Mouse (Mus musculus): ENCODE data around the gene Thbs3.

Gene Thbs3

DNA sequence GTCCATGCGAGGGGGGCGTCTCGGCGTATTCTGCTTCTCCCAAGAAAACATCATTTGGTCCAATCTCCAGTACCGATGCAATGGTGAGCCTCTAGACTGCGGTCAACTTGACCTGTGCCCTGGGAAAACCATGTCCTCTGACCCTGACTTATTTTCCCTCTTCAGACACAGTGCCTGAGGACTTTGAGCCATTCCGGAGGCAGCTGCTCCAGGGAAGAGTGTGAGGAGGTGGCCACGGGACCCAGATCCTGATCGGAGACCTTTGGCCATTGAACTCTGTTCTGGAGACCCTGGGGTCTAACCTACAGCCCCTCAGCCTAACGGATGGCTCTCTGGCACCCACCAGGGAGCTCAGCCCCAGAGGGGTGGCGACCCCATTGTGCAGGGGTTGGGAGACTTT lies 11.4 kb downstream of the Thbs3 start:
- no peak for ATAC-seq (ENCODE audit: insufficient number of reproducible peaks, low FRiP score, low TSS enrichment)

DNA sequence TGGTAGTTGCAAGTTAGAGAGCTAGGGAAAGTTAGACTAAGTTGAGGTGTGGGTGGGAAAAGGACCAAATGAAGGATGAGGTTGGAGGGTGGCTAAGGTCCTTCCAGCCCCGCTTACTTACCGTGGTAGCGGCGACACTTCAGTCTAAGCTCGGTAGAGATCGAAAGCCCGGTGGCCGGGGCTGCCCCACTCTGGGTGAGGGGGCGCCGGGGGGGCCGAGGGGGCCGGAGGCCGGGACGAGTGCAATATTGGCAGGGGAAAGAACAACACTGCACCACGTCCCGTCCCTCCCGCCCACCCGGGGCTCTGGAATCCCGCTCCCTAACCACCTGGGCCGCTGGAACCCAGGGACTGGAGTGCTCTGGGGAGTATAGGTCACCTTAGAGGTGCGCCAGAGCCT lies 11.9 kb downstream of the Thbs3 start, which contains the start of gene Mtx1:
Gene Mtx1, minus strand, starts transcription at position 189 of the 400 bp plus-strand sequence.
- ATAC-seq (ENCODE audit: insufficient number of reproducible peaks, low FRiP score, low TSS enrichment), result no peak

DNA sequence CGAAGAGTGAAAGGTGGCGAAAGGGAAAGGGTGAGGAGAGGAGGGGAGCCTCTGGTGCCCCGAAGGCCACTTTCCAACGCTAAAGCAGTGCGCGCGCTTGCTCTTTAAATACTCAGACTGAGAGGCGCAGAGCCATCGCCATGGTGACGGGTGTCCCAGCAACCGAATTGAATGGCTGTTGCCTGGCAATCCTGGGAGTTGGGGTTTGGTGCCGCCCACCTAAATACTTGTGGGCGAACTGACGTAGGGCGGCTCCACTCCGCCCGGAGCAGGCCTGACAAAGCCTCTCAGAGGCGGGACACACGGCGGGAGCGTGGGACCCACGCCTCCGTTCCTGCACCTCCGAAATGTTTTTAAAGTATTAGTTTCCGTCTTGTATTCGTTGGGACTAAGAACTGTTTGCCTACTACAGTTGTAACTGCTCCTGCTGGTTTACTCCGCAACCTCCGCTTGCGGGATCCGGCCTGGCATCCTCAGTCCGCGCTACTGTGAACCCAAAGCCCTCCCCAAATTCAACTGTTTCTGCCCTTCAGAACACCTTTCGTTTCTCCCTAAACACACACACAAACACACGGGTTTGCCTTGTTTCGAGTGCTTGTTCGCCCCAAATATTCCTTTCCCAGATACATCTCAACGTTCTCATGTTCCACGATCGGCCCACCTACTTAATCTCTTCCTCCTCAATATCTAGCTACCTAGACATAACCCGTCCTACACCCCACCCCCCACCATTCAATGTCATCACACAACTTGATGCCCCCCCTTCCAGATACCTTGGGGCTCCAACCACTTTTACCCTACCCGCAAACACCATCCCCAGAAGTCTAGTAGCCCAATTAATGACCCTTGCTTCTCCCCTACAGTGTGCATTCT lies 12.6 kb downstream of the Thbs3 start:
- ATAC-seq (ENCODE audit: insufficient number of reproducible peaks, low FRiP score, low TSS enrichment), result no peak

DNA sequence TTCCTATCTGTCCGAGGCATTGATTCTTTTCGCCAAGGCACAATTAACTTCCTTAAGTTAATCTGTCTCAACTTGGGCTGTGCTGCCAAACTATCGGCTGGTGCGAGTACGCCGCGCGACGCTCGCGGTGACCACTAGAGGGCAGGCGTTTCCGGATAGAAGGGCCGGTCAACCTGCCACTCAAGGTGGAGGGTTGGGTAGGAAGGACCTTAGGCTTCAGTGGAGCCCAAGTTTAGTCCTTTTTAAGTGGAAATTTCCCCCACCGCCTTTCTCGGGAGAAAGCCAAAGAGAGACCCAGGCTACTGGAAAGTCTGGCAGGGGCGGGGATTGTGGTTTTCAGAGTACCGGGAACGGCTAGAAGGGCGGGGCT lies 13.2 kb downstream of the Thbs3 start:
- peak; percentile 69 for ATAC-seq (ENCODE audit: insufficient number of reproducible peaks, low FRiP score, low TSS enrichment)

DNA sequence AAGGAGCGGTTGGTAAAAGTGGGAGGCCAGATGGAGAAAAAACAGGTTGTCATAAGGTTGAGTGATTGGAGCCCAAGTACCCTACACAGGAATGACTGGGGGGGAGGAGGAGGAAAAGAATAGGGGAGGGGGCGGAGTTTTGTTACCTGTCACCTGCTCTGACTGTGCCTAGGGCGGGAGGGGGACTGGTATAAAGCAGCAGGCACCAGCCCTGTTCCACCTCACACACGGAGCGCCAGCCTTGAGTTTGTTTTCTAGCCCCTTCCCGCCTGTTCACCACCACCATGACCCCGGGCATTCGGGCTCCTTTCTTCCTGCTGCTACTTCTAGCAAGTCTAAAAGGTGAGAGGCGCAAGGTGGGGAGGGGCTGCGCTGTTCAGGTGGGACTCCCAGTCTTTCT lies 13.9 kb downstream of the Thbs3 start, which contains the start of gene Muc1:
Gene Muc1, plus strand, starts transcription at position 222 of the 400 bp plus-strand sequence.
- no peak for ATAC-seq (ENCODE audit: insufficient number of reproducible peaks, low FRiP score, low TSS enrichment)

DNA sequence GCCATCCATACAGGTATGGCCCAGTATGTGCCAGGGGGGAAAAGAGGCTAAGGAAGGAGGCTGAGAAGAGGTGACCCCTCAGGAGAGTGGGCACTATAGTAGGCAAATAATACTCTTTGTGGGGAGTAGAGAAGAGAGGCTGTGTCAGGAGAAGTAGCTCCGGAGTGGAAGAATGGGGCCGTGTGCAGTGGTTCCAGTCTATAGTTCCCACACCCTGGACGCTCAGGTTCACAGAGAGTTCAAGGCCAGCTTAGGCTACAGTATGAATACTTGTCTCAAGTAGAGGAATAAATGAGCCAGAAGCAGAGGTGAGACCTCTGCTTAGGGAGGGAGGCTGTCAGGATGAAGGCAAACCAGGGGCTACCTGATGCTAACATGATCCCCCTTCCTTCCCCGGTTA lies 14.3 kb downstream of the Thbs3 start:
- no peak for ATAC-seq (ENCODE audit: insufficient number of reproducible peaks, low FRiP score, low TSS enrichment)

DNA sequence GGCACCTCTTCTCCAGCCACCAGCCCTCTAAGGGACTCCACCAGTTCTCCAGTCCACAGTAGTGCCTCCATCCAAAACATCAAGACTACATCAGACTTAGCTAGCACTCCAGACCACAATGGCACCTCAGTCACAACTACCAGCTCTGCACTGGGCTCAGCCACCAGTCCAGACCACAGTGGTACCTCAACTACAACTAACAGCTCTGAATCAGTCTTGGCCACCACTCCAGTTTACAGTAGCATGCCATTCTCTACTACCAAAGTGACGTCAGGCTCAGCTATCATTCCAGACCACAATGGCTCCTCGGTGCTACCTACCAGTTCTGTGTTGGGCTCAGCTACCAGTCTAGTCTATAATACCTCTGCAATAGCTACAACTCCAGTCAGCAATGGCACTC lies 15.6 kb downstream of the Thbs3 start:
- no peak for ATAC-seq (ENCODE audit: insufficient number of reproducible peaks, low FRiP score, low TSS enrichment)

DNA sequence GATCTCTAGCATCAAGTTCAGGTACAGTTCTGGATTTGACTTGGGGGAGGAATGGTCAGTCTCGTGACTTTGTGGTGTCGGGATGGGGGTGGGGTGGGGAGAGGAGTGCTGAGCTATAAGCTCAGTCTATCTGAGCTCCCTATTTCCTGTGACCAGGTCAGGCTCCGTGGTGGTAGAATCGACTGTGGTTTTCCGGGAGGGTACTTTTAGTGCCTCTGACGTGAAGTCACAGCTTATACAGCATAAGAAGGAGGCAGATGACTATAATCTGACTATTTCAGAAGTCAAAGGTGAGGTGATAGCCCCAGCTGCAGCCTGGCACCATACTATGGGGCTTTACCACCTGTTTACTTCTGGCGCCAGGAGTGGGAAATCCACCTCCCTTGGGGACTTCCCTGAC lies 16.4 kb downstream of the Thbs3 start:
- ATAC-seq (ENCODE audit: insufficient number of reproducible peaks, low FRiP score, low TSS enrichment), result no peak

DNA sequence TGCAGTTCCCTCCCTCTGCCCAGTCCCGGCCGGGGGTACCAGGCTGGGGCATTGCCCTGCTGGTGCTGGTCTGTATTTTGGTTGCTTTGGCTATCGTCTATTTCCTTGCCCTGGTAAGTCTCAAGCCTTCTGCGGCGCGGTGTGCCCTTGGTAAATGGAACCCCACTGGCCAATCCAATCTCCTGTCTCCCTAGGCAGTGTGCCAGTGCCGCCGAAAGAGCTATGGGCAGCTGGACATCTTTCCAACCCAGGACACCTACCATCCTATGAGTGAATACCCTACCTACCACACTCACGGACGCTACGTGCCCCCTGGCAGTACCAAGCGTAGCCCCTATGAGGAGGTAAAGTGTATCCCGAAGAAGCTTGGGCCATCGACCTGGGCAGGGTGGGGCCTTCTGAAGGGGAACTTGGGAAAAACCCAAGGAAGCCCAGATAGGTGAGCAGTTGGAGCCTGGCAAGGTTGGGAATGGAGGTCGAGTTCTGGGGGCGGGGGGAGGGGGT lies 16.8 kb downstream of the Thbs3 start:
- ATAC-seq (ENCODE audit: insufficient number of reproducible peaks, low FRiP score, low TSS enrichment), result no peak

DNA sequence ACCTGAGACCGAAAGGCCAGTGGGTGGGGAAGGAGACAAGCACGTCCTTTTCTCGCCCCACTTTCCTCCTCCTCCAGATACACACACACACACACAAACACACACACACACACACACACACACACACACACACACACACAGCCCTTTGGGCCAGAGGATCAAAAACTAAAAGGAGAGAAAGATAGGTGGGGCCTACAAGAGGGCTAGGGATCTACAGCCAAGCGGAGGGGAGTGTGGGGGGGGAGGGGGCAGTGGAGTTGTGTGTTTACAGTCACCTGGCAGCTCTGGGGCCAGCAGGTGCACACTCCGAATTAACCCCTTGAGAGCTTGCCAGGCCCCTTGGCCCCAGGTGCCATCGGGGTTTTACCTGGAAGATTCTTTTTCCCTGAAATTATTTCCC lies 17.6 kb downstream of the Thbs3 start:
- no peak for ATAC-seq (ENCODE audit: insufficient number of reproducible peaks, low FRiP score, low TSS enrichment)

DNA sequence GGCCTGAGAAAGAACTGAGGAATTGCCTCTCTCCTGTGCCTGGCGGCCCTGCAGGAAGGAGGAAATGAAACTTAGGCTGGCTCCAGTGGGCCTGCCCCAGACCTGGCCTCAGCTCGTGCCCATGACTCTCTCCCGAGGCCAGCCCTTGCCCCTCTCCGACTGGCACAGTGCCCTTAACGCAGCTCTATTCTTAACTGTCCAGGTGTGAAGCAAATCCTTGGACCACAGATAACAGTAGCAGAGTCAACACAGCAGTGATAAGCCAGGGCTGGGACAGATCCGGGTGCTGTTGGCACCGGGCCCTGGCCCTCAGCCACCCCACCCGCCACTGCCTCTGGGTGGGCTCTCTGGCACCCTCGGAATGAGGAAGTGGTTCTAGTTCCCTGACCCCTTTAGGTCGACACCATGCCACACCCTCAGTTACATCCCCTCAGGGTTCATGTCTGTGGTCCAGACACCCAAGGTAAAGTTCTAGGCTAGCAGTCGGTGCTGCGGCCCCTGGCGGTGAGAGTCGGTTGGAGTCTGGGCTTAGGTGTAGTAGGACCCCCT lies 18.7 kb downstream of the Thbs3 start:
- ATAC-seq (ENCODE audit: insufficient number of reproducible peaks, low FRiP score, low TSS enrichment), result no peak

DNA sequence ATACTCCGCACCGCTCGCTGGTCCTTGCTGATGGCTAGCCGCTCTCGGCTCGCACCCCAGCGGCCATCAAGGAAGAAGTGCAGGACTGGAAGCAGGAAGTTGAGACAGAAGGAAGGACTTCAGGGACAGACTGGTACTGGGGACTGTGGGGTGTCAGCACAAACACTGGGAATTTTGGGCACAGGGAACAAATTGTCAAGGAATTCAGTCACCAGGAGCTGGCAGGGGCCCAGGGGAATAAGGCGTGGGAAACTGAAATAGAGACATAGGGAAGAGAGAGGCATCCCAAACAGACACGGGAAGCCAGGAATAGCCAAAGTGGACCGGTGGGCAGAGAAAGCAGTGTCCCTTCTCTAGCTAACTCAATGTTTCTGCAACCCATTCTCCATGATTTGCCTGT lies 21.5 kb downstream of the Thbs3 start:
- no peak for ATAC-seq (ENCODE audit: insufficient number of reproducible peaks, low FRiP score, low TSS enrichment)

DNA sequence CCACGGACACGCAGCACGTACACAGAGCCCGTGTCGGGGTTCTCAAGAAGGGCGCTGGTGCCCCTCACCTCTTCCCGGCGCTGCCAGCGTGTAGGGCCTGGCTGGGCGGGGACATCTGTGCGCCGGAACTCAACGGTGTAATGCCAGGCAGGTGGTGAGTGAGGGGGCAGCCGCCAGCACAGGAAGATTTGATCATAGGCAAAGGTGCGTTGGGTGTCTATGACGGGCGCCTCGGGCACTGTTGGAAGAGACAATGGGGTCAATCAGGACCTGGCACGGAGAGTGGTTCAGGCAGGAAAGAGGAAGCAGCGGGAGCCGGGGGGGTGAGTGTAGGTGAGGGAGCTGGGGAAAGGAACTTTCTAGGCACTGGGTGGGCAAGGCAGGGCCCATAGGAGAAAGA lies 22.7 kb downstream of the Thbs3 start:
- ATAC-seq (ENCODE audit: insufficient number of reproducible peaks, low FRiP score, low TSS enrichment), result no peak

DNA sequence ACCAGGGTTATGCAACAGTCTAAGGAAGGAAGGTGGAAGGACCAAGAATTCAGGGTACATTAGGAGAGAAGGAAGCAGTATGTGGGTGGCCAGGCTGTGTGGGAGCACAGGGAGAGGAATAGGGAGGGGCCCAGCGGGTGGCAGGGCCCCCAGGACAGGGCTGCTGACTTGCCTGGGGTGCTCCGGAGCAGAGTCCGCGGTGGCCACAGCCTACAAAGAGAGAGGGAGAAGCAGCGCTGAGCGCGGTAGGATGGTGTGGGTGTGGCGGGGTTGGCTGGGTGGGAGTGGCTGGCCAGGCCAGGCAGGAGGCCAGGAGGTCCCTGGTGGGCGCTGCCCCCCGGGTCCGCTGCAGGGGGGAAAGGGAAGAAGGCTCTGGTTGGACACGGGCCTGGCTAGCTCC lies 23.5 kb downstream of the Thbs3 start:
- ATAC-seq (ENCODE audit: insufficient number of reproducible peaks, low FRiP score, low TSS enrichment), result no peak

DNA sequence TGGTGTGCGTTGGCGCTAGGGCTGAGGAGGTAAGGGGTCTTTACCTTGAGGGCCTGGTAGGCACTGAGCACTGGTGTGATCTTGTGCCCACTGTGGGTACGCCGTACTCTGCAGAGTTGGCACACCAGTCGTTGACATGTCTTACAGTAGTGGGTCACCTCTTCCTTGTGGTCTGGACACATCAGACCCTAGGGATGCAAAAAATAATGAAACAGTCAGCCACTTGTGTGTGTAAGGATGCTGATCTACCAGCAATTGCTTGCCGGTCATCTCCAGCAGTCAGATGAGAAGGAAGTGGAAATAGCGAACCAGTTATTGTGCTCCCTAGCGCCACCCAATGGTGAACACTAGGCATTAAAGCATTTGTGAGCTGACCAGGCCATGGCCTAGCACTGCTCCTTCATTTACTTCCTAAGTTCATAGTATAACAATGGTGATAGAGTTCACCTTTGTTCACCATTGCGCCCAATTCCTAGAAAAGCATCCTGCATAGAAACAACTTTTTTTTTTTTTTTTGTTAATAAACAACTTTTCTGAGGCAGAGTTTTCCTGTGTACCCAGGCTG lies 27.4 kb downstream of the Thbs3 start:
- ATAC-seq (ENCODE audit: insufficient number of reproducible peaks, low FRiP score, low TSS enrichment), result no peak

DNA sequence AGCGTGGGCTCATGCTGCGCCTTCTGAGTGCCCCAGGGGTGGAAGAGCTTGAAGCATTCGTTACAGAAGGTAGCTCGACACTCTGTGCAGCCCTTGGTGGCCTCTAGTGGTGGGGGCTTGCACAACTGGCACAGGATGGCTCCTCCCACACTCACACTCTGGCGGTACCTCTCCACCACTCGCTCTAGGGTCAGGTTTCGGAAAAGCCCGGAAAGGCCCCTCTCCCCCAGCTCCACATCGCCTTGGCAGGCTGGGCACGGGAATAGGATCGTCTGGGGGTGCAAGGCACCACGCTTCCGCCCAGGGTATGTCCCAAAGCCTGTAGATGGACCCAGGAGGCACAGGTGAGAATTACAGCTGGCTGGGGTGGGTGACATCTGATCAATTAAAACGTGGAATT lies 28.6 kb downstream of the Thbs3 start:
- no peak for ATAC-seq (ENCODE audit: insufficient number of reproducible peaks, low FRiP score, low TSS enrichment)

DNA sequence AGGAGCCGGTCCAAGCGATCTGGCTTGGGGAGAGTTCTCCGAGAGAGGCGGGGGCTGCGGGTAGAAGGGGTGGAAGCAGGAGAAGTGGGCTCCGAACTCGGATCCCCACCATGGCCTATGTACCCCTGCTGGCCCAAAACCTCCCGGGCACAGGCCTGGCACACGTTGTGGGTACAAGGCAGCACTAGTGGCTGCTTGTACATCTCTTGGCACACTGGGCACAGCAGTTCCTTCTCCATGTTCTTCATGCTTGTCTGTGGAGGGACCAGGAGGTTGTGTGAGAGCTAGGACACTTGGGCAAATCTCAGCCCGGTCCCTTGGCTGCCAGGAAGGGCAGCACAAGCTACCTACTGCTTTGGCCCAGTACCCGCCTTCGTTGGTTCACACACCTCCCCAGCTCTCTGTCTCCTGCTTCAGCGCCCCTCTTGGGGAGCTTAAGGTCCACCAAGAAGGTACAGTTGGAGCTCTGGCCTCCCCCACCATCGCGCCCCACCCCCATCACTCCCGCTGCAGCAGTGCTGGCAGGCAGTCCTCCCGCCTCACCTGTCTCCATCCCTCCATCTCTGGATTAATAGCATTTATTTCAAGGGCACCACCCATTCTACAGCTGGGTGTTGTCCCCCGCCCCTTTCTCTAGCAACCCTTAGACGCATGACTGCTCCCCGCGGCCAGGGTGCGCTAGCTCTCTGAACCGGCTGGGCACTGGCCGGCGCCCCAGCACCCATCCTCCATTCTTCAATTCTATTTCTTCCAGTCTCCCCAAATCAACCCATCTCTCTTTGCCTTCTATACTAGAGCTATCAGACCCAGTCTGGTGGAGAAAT lies 29.4 kb downstream of the Thbs3 start:
- no peak for ATAC-seq (ENCODE audit: insufficient number of reproducible peaks, low FRiP score, low TSS enrichment)

DNA sequence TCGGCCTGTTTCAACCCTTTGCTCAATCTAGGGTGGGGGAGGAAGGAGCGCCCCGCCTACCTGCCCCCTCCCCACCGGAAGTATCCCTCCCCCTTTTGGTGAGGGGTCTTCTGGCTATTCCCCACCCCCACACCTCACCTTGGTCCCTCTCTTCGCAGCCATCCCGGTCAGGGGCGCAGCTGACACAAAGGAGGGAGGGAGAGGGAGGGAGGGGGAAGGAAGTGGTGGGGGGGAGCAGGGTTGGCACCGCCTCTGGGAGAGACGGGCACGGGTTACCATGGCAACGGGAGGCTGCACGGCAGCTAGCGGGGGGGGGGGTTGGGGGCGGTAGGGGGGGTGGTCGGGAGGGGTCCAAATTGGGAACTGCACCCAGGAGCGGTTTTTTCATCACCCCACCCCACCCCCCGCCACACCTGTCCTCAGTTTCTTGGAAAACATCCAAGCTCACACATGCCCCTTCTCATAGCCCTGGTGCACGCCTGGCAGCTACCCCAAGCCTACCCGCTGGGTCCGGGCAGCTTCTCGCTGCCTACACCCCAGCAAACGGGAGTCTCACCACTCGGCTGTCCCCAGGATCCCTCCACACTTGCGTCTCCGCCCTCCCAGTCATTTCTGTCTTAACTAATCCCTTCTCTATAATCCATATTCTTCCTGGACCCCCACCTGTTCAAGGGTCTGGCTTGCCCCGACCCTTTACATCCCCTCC lies 30.2 kb downstream of the Thbs3 start:
- ATAC-seq (ENCODE audit: insufficient number of reproducible peaks, low FRiP score, low TSS enrichment), result 0 out of 2 replicates have a peak, but pooled peaks have one; percentile 8

DNA sequence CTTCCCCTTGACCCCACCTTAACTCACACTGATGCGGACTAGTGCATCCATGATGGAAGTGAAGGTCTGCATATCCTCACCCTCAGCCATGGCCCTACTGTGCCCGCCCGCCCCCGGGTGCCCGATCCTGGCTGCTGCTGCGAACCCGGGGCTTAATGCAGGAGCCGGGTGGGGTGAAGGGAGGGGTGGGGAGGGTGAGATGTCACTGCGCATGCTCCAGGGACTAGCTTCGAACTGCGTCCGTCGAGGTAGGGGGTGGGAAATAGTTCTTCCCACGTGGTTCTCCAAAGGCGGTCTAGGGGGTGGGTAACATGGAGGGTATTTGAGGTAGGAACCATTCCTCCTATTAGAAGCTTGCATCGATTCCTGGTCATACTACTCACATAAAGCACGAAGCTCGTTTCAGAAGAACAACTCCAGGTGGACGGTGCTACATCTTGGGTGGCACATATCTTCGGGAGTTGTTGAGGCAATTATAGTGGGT lies 30.8 kb downstream of the Thbs3 start, which contains the start of gene Krtcap2:
Gene Krtcap2, plus strand, starts transcription at position 279 of the 484 bp plus-strand sequence.
- no peak; the same call in 1 of the 2 replicates for ATAC-seq (ENCODE audit: insufficient number of reproducible peaks, low FRiP score, low TSS enrichment)
